Mouse (Mus musculus): Measurements from ENCODE around the gene Ppp3ca. TPM values are rescaled to one million over a fixed set of nuclear protein-coding genes. Genes with fewer than 3 reads are reported as not detected.

The Ppp3ca gene
- total and polyA plus RNA-seq, 3 experiments = 17.4 to 40.6 (median 32.0) TPM

- Histone ChIP-seq H3K36me3 (ENCODE audit: control insufficient read depth in 1 of 2, insufficient read depth in 2 of 2, low read length in 2 of 2) (no peaks in the 10 kb centered on the region; a peak in 2 of 4 replicates), H3K4me3 (ENCODE audit: control insufficient read depth in 1 of 2, insufficient read depth in 1 of 2, low read depth in 2 of 2, low read length in 2 of 2) (no peak overlapping the region), H3K79me2 (ENCODE audit: control insufficient read depth, insufficient read depth, low read length, poor library complexity) (no peaks in the 10 kb centered on the region), H3K9me3 (replicated peaks; ENCODE audit: insufficient read depth, low read length) (no peaks in the 10 kb centered on the region), H3K9ac (ENCODE audit: control insufficient read depth, low read depth, low read length, poor library complexity, severe bottlenecking) (no peak overlapping the region), H3K4me1 (ENCODE audit: control insufficient read depth in 1 of 2, insufficient read depth in 2 of 2, low read length in 2 of 2) (no peaks in the 10 kb centered on the region), H3K27ac (ENCODE audit: control insufficient read depth, low read depth, low read length) (no peak overlapping the region), H3K27me3 (ENCODE audit: control insufficient read depth in 1 of 2, insufficient read depth in 2 of 2, low read length in 2 of 2) (no peaks in the 10 kb centered on the region)
- DNase-seq (ENCODE audit: low read depth, low spot score) = peak; percentile 71
- TF ChIP-seq RCOR1 (IDR thresholded peaks at IDR 0.05; ENCODE audit: low read depth, low read length) (no peak), MAFK (IDR thresholded peaks at IDR 0.05; ENCODE audit: borderline replicate concordance, low read depth, low read length) (no peak), POLR2AphosphoS5 (IDR thresholded peaks at IDR 0.05; ENCODE audit: borderline replicate concordance, low read depth, low read length) (no peak), CTCF (IDR thresholded peaks at IDR 0.05 in 2 of 3, conservative IDR thresholded peaks at IDR 0.05 in 1 of 3; ENCODE audit: control insufficient read depth in 1 of 3, insufficient read depth in 1 of 3, low read depth in 2 of 3, low read length in 3 of 3, poor library complexity in 1 of 3, severe bottlenecking in 1 of 3) (peak; percentile 53 to 69 (median 57)), MAX (IDR thresholded peaks at IDR 0.05; ENCODE audit: low read length) (no peak), EP300 (IDR thresholded peaks at IDR 0.05; ENCODE audit: low read depth in 1 of 2, low read length in 2 of 2) (no peak), ZMIZ1 (IDR thresholded peaks at IDR 0.05; ENCODE audit: low read depth, low read length) (no peak), MEF2A (IDR thresholded peaks at IDR 0.05; ENCODE audit: extremely low read depth, insufficient replicate concordance, low read depth, low read length, poor library complexity, severe bottlenecking) (no peak), ZNF384 (IDR thresholded peaks at IDR 0.05; ENCODE audit: low read depth, low read length) (no peak), TAL1 (IDR thresholded peaks at IDR 0.05; ENCODE audit: low read length) (no peak), KAT2A (conservative IDR thresholded peaks at IDR 0.05; ENCODE audit: low read depth, low read length) (no peak), HCFC1 (IDR thresholded peaks at IDR 0.05; ENCODE audit: low read depth, low read length) (no peak), MXI1 (IDR thresholded peaks at IDR 0.05; ENCODE audit: low read depth, low read length) (no peak), POLR2A (IDR thresholded peaks at IDR 0.05; ENCODE audit: control insufficient read depth in 1 of 2, insufficient read depth in 1 of 2, low read depth in 1 of 2, low read length in 2 of 2, poor library complexity in 1 of 2) (no peak), SMC3 (IDR thresholded peaks at IDR 0.05; ENCODE audit: low read depth, low read length) (peak; percentile 68), ETS1 (IDR thresholded peaks at IDR 0.05; ENCODE audit: low read depth, low read length) (no peak), ZC3H11A (IDR thresholded peaks at IDR 0.05; ENCODE audit: low read depth, low read length) (peak; percentile 52; the same call in 1 of the 2 replicates), MYB (IDR thresholded peaks at IDR 0.05; ENCODE audit: low read depth, low read length) (no peak), RAD21 (IDR thresholded peaks at IDR 0.05; ENCODE audit: low read depth, low read length) (peak; percentile 67)
These were observed 225.6 kb downstream of the Ppp3ca start for GRCm38 (mm10) chr3:136895498-136895897.

GRCm38 (mm10) chr3:136896276-136896675 lies 226.4 kb downstream of the Ppp3ca start:
- TF ChIP-seq MYC (IDR thresholded peaks at IDR 0.05; ENCODE audit: low read depth, low read length) (no peak), HCFC1 (IDR thresholded peaks at IDR 0.05; ENCODE audit: low read depth, low read length) (no peak), SMC3 (IDR thresholded peaks at IDR 0.05; ENCODE audit: low read depth, low read length) (no peak), ELF1 (IDR thresholded peaks at IDR 0.05; ENCODE audit: low read depth, low read length) (no peak), TAL1 (IDR thresholded peaks at IDR 0.05; ENCODE audit: low read length) (no peak), POLR2AphosphoS5 (IDR thresholded peaks at IDR 0.05; ENCODE audit: borderline replicate concordance, low read depth, low read length) (no peak), USF2 (IDR thresholded peaks at IDR 0.05; ENCODE audit: borderline replicate concordance in 1 of 2, insufficient read depth in 1 of 2, low read depth in 1 of 2, low read length in 2 of 2) (no peak), MYB (IDR thresholded peaks at IDR 0.05; ENCODE audit: low read depth, low read length) (no peak), POLR2A (IDR thresholded peaks at IDR 0.05; ENCODE audit: control insufficient read depth in 1 of 2, insufficient read depth in 1 of 2, low read depth in 1 of 2, low read length in 2 of 2, poor library complexity in 1 of 2) (no peak), UBTF (IDR thresholded peaks at IDR 0.05; ENCODE audit: borderline replicate concordance, insufficient read depth, low read depth, low read length) (no peak), CHD1 (IDR thresholded peaks at IDR 0.05; ENCODE audit: low read depth, low read length) (no peak), ZC3H11A (IDR thresholded peaks at IDR 0.05; ENCODE audit: low read depth, low read length) (no peak), NELFE (IDR thresholded peaks at IDR 0.05; ENCODE audit: low read depth, low read length) (no peak), KAT2A (conservative IDR thresholded peaks at IDR 0.05; ENCODE audit: low read depth, low read length) (no peak), MAFK (IDR thresholded peaks at IDR 0.05; ENCODE audit: borderline replicate concordance, low read depth, low read length) (no peak), RAD21 (IDR thresholded peaks at IDR 0.05; ENCODE audit: low read depth, low read length) (no peak), BHLHE40 (IDR thresholded peaks at IDR 0.05; ENCODE audit: borderline replicate concordance, low read depth, low read length) (no peak), CTCF (IDR thresholded peaks at IDR 0.05 in 2 of 3, conservative IDR thresholded peaks at IDR 0.05 in 1 of 3; ENCODE audit: control insufficient read depth in 1 of 3, insufficient read depth in 1 of 3, low read depth in 2 of 3, low read length in 3 of 3, poor library complexity in 1 of 3, severe bottlenecking in 1 of 3) (no peak)
- no peak overlapping the region for H3K27ac ChIP-seq (ENCODE audit: control insufficient read depth, low read depth, low read length)
- H3K27me3 ChIP-seq (ENCODE audit: control insufficient read depth in 1 of 2, insufficient read depth in 2 of 2, low read length in 2 of 2) = no peaks in the 10 kb centered on the region
- no peaks in the 10 kb centered on the region; a peak in 2 of 4 replicates for H3K36me3 ChIP-seq (ENCODE audit: control insufficient read depth in 1 of 2, insufficient read depth in 2 of 2, low read length in 2 of 2)
- no peaks in the 10 kb centered on the region for H3K79me2 ChIP-seq (ENCODE audit: control insufficient read depth, insufficient read depth, low read length, poor library complexity)
- no peak for DNase-seq (ENCODE audit: low read depth, low spot score)
- H3K4me3 ChIP-seq (ENCODE audit: control insufficient read depth in 1 of 2, insufficient read depth in 1 of 2, low read depth in 2 of 2, low read length in 2 of 2) = no peak overlapping the region
- H3K4me1 ChIP-seq (ENCODE audit: control insufficient read depth in 1 of 2, insufficient read depth in 2 of 2, low read length in 2 of 2) = no peaks in the 10 kb centered on the region
- H3K9ac ChIP-seq (ENCODE audit: control insufficient read depth, low read depth, low read length, poor library complexity, severe bottlenecking) = no peak overlapping the region
- H3K9me3 ChIP-seq (replicated peaks; ENCODE audit: insufficient read depth, low read length) = no peaks in the 10 kb centered on the region

Data from MEL (cell line).